Mouse (Mus musculus): ENCODE data around the gene Trem1.

DNA sequence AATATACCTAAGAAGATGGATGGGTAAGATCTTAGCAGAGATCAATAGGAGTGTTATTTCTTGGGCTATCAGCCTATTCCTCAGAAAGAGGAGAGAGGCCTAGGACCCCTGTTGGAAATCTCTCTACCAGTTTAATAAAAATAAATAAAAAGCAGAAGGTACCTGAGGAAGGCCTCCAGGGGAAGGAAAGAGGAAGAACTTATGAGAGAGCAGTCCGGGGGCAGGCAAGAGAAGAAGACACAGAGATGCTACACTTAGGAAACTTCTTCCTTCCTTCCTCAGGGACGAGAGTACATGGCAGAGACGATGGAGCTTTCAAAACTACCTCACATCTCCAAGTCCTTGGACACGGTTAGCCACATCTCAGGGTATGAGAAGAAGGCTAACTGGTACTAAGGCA lies 41.5 kb downstream of the Trem1 start:
- TF ChIP-seq GATA1 (IDR thresholded peaks at IDR 0.05; ENCODE audit: borderline replicate concordance, low read length) (no peak), FLI1 (IDR thresholded peaks at IDR 0.05; ENCODE audit: low read length) (no peak)
